Mouse (Mus musculus) midbrain, postnatal 0 days (tissue): ENCODE measurements at regions not wholly inside any gene's neighbourhood (a gene's known extent, or its start where the extent isn't known, plus 50 kb on each side); places are given as distances from the start of the nearest gene placed in this dataset.
"Not testable (repeated sequence)": the region's sequence is repeated elsewhere in the genome, so short reads cannot be mapped to it uniquely, and the experiment has no call there.

ENCODE experiments used
- ATAC-seq: fragments of 200-750 bp; cut with Nextera tagmentation; 2 replicates; pipeline ENCODE4 v1.8.0; 2017; ENCODE audit warnings: moderate number of reproducible peaks, mild to moderate bottlenecking, moderate TSS enrichment, moderate library complexity; ENCODE audit not compliant: low FRiP score
- DNase-seq: peaks from one replicate; pipeline ENCODE4 v3.0.0-alpha.2; 2015; ENCODE audit warnings: low spot score
- H3K27ac ChIP-seq: fragments of 300-500 bp; sonication (generic); 2 replicates; pipeline ENCODE4 v1.5.1; 2014; ENCODE audit warnings: low read depth, mild to moderate bottlenecking, low read length, mixed read lengths
- H3K27me3 ChIP-seq: fragments of 300-500 bp; sonication (generic); 2 replicates; pipeline ENCODE4 v1.6.1; 2014; ENCODE audit warnings: low read length, control low read depth, mixed read lengths; ENCODE audit not compliant: insufficient read depth
- H3K36me3 ChIP-seq: fragments of 300-500 bp; sonication (generic); 2 replicates; pipeline ENCODE4 v1.6.1; 2014; ENCODE audit warnings: low read length, control low read depth, mixed read lengths; ENCODE audit not compliant: insufficient read depth
- H3K4me1 ChIP-seq: fragments of 300-500 bp; sonication (generic); 2 replicates; pipeline ENCODE4 v1.6.1; 2014; ENCODE audit warnings: mild to moderate bottlenecking, control low read depth, antibody characterized with exemption, low read length, mixed read lengths; ENCODE audit not compliant: insufficient read depth
- H3K4me2 ChIP-seq: fragments of 300-500 bp; sonication (generic); 2 replicates; pipeline ENCODE4 v1.6.1; 2014; ENCODE audit warnings: low read depth, mild to moderate bottlenecking, low read length, mixed read lengths; ENCODE audit not compliant: poor library complexity, severe bottlenecking
- H3K4me3 ChIP-seq: fragments of 300-500 bp; sonication (generic); 2 replicates; pipeline ENCODE4 v1.5.1; 2014; ENCODE audit warnings: low read depth, mild to moderate bottlenecking, low read length, moderate library complexity
- H3K9ac ChIP-seq: fragments of 300-500 bp; sonication (generic); replicated peaks from 2 replicates; pipeline ENCODE4 v1.6.1; 2014; ENCODE audit warnings: mild to moderate bottlenecking, low read length, moderate library complexity, mixed read lengths; ENCODE audit not compliant: poor library complexity, severe bottlenecking
- H3K9me3 ChIP-seq: fragments of 300-500 bp; sonication (generic); 2 replicates; pipeline ENCODE4 v1.6.1; 2016; ENCODE audit warnings: low read length, control low read depth
- CTCF ChIP-seq: IDR thresholded peaks from 2 replicates; pipeline ENCODE4 v1.5.1; 2016; ENCODE audit warnings: antibody characterized with exemption, mild to moderate bottlenecking
- WGBS: fragments of 180-500 bp; shearing (Covaris S2); extraction: QIAGEN DNeasy Blood & Tissue Kit; methylation state at CpG from one replicate; pipeline ENCODE4 v1.1.7; 2014; 5-methylcytosine and 5-hydroxymethylcytosine counted together

- no peak for DNase-seq
These were observed 61.6 kb downstream of the Zxdb start for GRCm38 (mm10) chrX:94785983-94786382.

DNA sequence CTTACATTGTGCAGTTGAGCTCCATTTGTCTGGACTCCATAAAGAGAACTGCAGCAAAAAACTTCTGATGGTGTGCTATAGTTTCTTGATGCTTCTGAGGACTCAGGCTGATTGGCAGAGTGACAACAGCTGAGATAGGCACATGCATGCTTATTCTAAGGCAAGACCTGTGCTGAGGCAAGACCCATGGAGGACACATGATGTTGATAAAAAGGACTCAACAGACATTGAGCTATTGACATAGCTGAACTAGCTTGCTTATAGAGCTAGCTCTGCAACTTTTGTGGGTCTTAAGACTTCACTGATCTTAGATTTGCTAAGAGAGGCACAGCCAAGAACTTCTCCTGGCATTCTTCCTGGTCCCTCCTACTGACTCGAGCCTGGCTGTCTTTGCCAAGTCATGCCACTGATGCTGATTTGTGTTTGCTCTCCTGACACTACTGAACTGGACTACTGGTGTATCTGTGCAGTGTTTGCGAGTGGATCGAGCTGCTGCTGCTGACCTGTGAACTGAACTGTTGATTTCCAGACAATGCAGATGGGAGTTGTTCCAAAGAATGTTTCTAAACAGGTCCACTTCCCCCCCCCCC is 64.1 kb downstream of the Zxdb start:
- Histone ChIP-seq H3K4me2 (no peak overlapping the region), H3K36me3 (no peaks in the 10 kb centered on the region), H3K27me3 (no peaks in the 10 kb centered on the region), H3K9me3 (no peaks in the 10 kb centered on the region), H3K4me3 (no peak overlapping the region), H3K4me1 (no peaks in the 10 kb centered on the region), H3K9ac (no peak overlapping the region), H3K27ac (no peak overlapping the region)
- TF ChIP-seq CTCF: no peak
- WGBS: 70% methylated on average over 3 of the region's 3 CpGs
- DNase-seq: no peak
- no peak for ATAC-seq

More at GRCm38 (mm10) chrX:94785983-94786382, 61.6 kb downstream of the Zxdb start:
- 81% methylated on average over 5 of the region's 5 CpGs for WGBS
- no peak for TF ChIP-seq CTCF
- no peak overlapping the region for H3K27ac ChIP-seq
- H3K9ac ChIP-seq: no peak overlapping the region
- H3K9me3 ChIP-seq: no peaks in the 10 kb centered on the region
- H3K36me3 ChIP-seq: no peaks in the 10 kb centered on the region
- H3K4me1 ChIP-seq: no peaks in the 10 kb centered on the region
- H3K27me3 ChIP-seq: no peaks in the 10 kb centered on the region
- no peak for ATAC-seq
- no peak overlapping the region for H3K4me2 ChIP-seq
- H3K4me3 ChIP-seq: no peak overlapping the region

DNA sequence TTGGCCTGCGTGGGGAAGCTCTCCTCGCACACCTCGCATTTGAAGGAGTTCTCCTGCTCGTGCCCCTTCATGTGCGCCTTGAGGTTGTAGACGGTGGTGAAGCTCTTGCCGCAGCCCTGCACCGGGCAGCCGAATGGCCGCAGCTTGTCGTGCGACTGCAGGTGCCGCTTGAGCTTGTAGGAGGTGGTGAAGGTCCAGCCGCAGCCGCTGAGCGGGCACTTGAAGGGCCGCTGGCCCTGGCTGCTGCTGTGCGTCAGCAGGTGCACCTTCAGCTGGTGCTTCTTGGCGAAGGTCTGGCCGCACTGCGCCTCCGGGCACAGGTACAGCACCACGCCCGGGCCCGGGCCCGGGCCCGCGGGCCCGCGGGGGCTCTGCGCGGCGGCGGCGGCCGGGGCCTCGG is 72.5 kb downstream of the Zxdb start:
- not testable (repeated sequence) for H3K36me3 ChIP-seq, H3K4me2 ChIP-seq, H3K4me1 ChIP-seq, H3K4me3 ChIP-seq, H3K27ac ChIP-seq, H3K9ac ChIP-seq, H3K9me3 ChIP-seq, H3K27me3 ChIP-seq, DNase-seq
- no CpG with 5 or more reads among the region's 37 CpGs for WGBS
- ATAC-seq: peak; percentile 57

- no CpG with 5 or more reads among the region's 131 CpGs for whole genome bisulfite sequencing
- H3K9ac ChIP-seq, H3K36me3 ChIP-seq: not testable (repeated sequence)
These were observed 73.2 kb downstream of the Zxdb start for GRCm38 (mm10) chrX:94797348-94798182.

DNA sequence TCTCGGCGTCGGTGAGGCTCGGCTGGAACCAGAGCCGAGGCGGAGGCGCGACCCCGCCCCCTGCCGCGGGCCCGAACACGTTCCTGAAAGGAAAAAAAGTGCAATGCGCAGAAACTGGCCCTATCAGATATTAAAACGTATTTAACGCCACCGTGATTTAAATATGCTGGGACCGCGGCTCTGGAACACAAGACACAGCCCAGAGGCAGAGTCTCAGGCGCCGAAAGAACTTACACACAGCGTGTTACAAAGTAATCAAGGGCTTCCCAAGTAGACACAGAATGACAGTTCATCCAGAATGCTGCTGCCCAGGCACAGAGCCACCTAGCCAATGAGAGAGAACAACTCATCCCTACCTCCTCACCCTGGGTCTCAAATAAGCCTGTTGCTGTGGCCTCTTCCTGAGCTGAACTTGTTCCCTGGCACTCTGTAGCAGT is 73.8 kb downstream of the Zxdb start:
- H3K4me2 ChIP-seq, H3K9me3 ChIP-seq, H3K27me3 ChIP-seq, H3K4me1 ChIP-seq, H3K4me3 ChIP-seq, H3K36me3 ChIP-seq, H3K9ac ChIP-seq, DNase-seq, H3K27ac ChIP-seq: not testable (repeated sequence)
- WGBS: no CpG with 5 or more reads among the region's 22 CpGs
- ATAC-seq: peak; percentile 64

More at GRCm38 (mm10) chrX:94797348-94798182, 73.2 kb downstream of the Zxdb start:
- not testable (repeated sequence) for DNase-seq, H3K9me3 ChIP-seq, H3K4me2 ChIP-seq, H3K27ac ChIP-seq, H3K4me1 ChIP-seq, H3K27me3 ChIP-seq, H3K4me3 ChIP-seq
- ATAC-seq: peak; percentile 78

- not testable (repeated sequence) for ATAC-seq, H3K4me1 ChIP-seq, H3K27ac ChIP-seq, H3K27me3 ChIP-seq, DNase-seq, H3K4me2 ChIP-seq, H3K36me3 ChIP-seq, H3K9ac ChIP-seq, H3K9me3 ChIP-seq, H3K4me3 ChIP-seq
- WGBS: no CpG with 5 or more reads among the region's 3 CpGs
These were observed 88.4 kb downstream of the Zxdb start for GRCm38 (mm10) chrX:94812760-94813159.

- H3K9ac ChIP-seq, H3K27me3 ChIP-seq, H3K4me2 ChIP-seq, H3K9me3 ChIP-seq, H3K4me3 ChIP-seq, H3K27ac ChIP-seq, ATAC-seq, H3K36me3 ChIP-seq, H3K4me1 ChIP-seq, DNase-seq: not testable (repeated sequence)
- WGBS: 98% methylated on average over 6 of the region's 6 CpGs
These were observed 103.2 kb downstream of the Zxdb start for GRCm38 (mm10) chrX:94827524-94827923.
